Mouse (Mus musculus): ENCODE measurements around the gene Gnb1. TPM values are rescaled to one million over a fixed set of nuclear protein-coding genes. Genes with fewer than 3 reads are reported as not detected.
A peak's percentile ranks its signal among the peaks of the same experiment; 100 is the strongest.

The Gnb1 gene
- total RNA-seq, 2 experiments from 2014 or later: 1,273 to 1,305 TPM

- intact Hi-C loops (cut with DNase I): no loop called here
Observed at GRCm38 (mm10) chr4:155573876-155574275, 82.7 kb downstream of the Gnb1 start.

GRCm38 (mm10) chr4:155574931-155575330, 83.8 kb downstream of the Gnb1 start:
- intact Hi-C loops (cut with DNase I): no loop called here
- no peak for DNase-seq

More at GRCm38 (mm10) chr4:155573876-155574275, 82.7 kb downstream of the Gnb1 start:
- DNase-seq: no peak

- intact Hi-C loops (cut with DNase I): no loop called here
Observed at GRCm38 (mm10) chr4:155575521-155575920, 84.4 kb downstream of the Gnb1 start.

GRCm38 (mm10) chr4:155577132-155577531, 86.0 kb downstream of the Gnb1 start:
- intact Hi-C loops (cut with DNase I): no loop called here
- DNase-seq: no peak

More at GRCm38 (mm10) chr4:155575521-155575920, 84.4 kb downstream of the Gnb1 start:
- DNase-seq: no peak

- DNase-seq: no peak
- intact Hi-C loops (cut with DNase I): no loop called here
Observed at GRCm38 (mm10) chr4:155577741-155578140, 86.6 kb downstream of the Gnb1 start.

- intact Hi-C loops (cut with DNase I): no loop called here
- DNase-seq: no peak
Observed at GRCm38 (mm10) chr4:155578336-155579125, 87.4 kb downstream of the Gnb1 start.

GRCm38 (mm10) chr4:155580420-155580819, 89.3 kb downstream of the Gnb1 start:
- intact Hi-C loops (cut with DNase I): loop anchor here (2.0 kb wide), 1 partner anchor 100 kb away; no protein-coding TSS in a partner anchor
- peak; percentile 55 for DNase-seq

GRCm38 (mm10) chr4:155582279-155582905, 91.2 kb downstream of the Gnb1 start:
- intact Hi-C loops (cut with DNase I): no loop called here

GRCm38 (mm10) chr4:155589356-155589755, 98.2 kb downstream of the Gnb1 start:
- DNase-seq: no peak
- intact Hi-C loops (cut with DNase I): no loop called here

More at GRCm38 (mm10) chr4:155582279-155582905, 91.2 kb downstream of the Gnb1 start:
- DNase-seq: no peak

- intact Hi-C loops (cut with DNase I): no loop called here
- no peak for DNase-seq
Observed at GRCm38 (mm10) chr4:155591012-155591719, 100.0 kb downstream of the Gnb1 start.

- intact Hi-C loops (cut with DNase I): no loop called here
- DNase-seq: no peak
Observed at GRCm38 (mm10) chr4:155593780-155594179, 102.6 kb downstream of the Gnb1 start.

- DNase-seq: no peak
- intact Hi-C loops (cut with DNase I): no loop called here
Observed at GRCm38 (mm10) chr4:155595777-155596176, 104.6 kb downstream of the Gnb1 start.

- DNase-seq: no peak
- intact Hi-C loops (cut with DNase I): no loop called here
Observed at GRCm38 (mm10) chr4:155596606-155597005, 105.4 kb downstream of the Gnb1 start.

GRCm38 (mm10) chr4:155598536-155598935, 107.4 kb downstream of the Gnb1 start:
- no peak for DNase-seq
- intact Hi-C loops (cut with DNase I): no loop called here

GRCm38 (mm10) chr4:155599901-155600825, 109.0 kb downstream of the Gnb1 start:
- intact Hi-C loops (cut with DNase I): no loop called here

GRCm38 (mm10) chr4:155601091-155601996, 110.2 kb downstream of the Gnb1 start, which contains the start of gene Slc35e2:
Gene Slc35e2, plus strand, starts transcription at chr4:155601416.
- peak; percentile 98 for DNase-seq
- intact Hi-C loops (cut with DNase I): no loop called here

More at GRCm38 (mm10) chr4:155599901-155600825, 109.0 kb downstream of the Gnb1 start:
- no peak for DNase-seq

- no peak for DNase-seq
- intact Hi-C loops (cut with DNase I): no loop called here
Observed at GRCm38 (mm10) chr4:155601997-155602456, 110.9 kb downstream of the Gnb1 start.

GRCm38 (mm10) chr4:155602753-155603152, 111.6 kb downstream of the Gnb1 start:
- DNase-seq: no peak
- intact Hi-C loops (cut with DNase I): no loop called here

- no peak for DNase-seq
- intact Hi-C loops (cut with DNase I): no loop called here
Observed at GRCm38 (mm10) chr4:155603801-155604200, 112.6 kb downstream of the Gnb1 start.
